Mouse (Mus musculus) kidney, embryonic 14.5 days (tissue): ENCODE data around the gene Arl16. TPM values are rescaled to one million over a fixed set of nuclear protein-coding genes. Genes with fewer than 3 reads are reported as not detected.

Source experiments
- ATAC-seq: fragments of 200-750 bp; cut with Nextera tagmentation; 2 replicates; pipeline ENCODE4 v1.8.0; 2017; ENCODE audit warnings: moderate number of reproducible peaks, mild to moderate bottlenecking, moderate TSS enrichment, moderate library complexity; ENCODE audit not compliant: low FRiP score, low TSS enrichment
- H3K27ac ChIP-seq: fragments of 300-500 bp; sonication (generic); 2 replicates; pipeline ENCODE4 v1.5.1; 2014; ENCODE audit warnings: low read depth, mild to moderate bottlenecking, low read length, moderate library complexity, mixed read lengths
- H3K27me3 ChIP-seq: fragments of 300-500 bp; sonication (generic); 2 replicates; pipeline ENCODE4 v1.6.1; 2014; ENCODE audit warnings: mild to moderate bottlenecking, low read length; ENCODE audit not compliant: control insufficient read depth, insufficient read depth
- H3K36me3 ChIP-seq: fragments of 300-500 bp; sonication (generic); 2 replicates; pipeline ENCODE4 v1.6.1; 2014; ENCODE audit warnings: low read length, mixed read lengths; ENCODE audit not compliant: control insufficient read depth, insufficient read depth
- H3K4me1 ChIP-seq: fragments of 300-500 bp; sonication (generic); 2 replicates; pipeline ENCODE4 v1.6.1; 2014; ENCODE audit warnings: low read length, mixed read lengths; ENCODE audit not compliant: control insufficient read depth, insufficient read depth
- H3K4me2 ChIP-seq: fragments of 300-500 bp; sonication (generic); replicated peaks from 2 replicates; pipeline ENCODE4 v1.6.1; 2014; ENCODE audit warnings: low read depth, mild to moderate bottlenecking, low read length
- H3K4me3 ChIP-seq: fragments of 300-500 bp; sonication (generic); 2 replicates; pipeline ENCODE4 v1.5.1; 2014; ENCODE audit warnings: mild to moderate bottlenecking, low read length
- H3K9ac ChIP-seq: fragments of 300-500 bp; sonication (generic); 2 replicates; pipeline ENCODE4 v1.6.1; 2014; ENCODE audit warnings: low read depth, mild to moderate bottlenecking, low read length, moderate library complexity
- H3K9me3 ChIP-seq: fragments of 300-500 bp; sonication (generic); 2 replicates; pipeline ENCODE4 v1.6.1; 2016; ENCODE audit warnings: low read length; ENCODE audit not compliant: control insufficient read depth
- WGBS: fragments of 180-500 bp; shearing (Covaris S2); extraction: QIAGEN DNeasy Blood & Tissue Kit; methylation state at CpG from one replicate; pipeline ENCODE4 v1.1.7; 2014; 5-methylcytosine and 5-hydroxymethylcytosine counted together
- polyA plus RNA-seq: library from polyadenylated mRNA; unstranded; fragments of >200 nt; fragmentation: Nextera tagmentation; extraction: Ambion mirVana; gene quantifications from 2 replicates; pipeline ENCODE4 v1.2.1, GENCODE M21; 2014

Gene Arl16
- polyA plus RNA-seq, 1 experiment from 2014 or later, result 46.4 TPM

DNA sequence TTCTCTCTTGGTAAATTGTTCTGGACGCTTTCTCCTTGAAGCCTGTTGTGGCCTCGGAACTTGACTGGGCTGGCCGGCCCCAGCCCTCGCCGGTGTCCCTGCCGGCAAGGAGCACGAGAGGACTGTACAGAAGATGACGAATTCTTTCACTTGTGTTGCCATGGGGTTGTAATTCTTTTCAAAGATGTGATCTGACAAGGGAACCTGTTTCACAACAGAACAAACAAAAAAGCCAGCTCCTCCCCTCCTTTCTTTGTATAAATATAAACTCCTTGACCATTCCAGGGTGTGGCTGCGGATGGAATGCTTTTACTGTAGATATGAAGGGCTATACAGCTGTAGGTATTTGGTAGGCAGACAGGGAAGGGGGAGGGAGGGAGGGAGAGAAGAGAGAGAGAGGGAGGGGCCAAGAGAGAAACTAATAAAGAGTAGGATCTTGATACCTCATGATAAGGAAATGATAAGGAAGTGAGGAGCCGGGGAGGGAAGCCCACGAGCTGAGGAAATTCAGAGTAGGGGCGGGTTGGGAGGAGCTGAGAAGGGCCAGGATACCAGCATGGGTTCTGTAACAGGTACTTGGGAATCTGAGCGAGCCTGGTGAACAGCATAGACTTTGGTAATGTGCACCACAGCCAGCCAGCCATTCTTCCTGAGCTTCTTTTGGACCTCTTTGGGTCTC lies 40.3 kb upstream of the Arl16 start:
- H3K27me3 ChIP-seq, result no peaks in the 10 kb centered on the region
- peaks cover 10% of the 10 kb centered on the region for H3K4me1 ChIP-seq
- H3K9me3 ChIP-seq, result no peaks in the 10 kb centered on the region
- H3K4me2 ChIP-seq, result no peak overlapping the region
- H3K9ac ChIP-seq, result no peak overlapping the region
- no peaks in the 10 kb centered on the region for H3K36me3 ChIP-seq
- no peak for ATAC-seq
- H3K4me3 ChIP-seq, result no peak overlapping the region
- H3K27ac ChIP-seq, result peak overlapping the region; percentile 32; the same call in 1 of the 2 replicates
- WGBS, result 67% methylated on average over 13 of the region's 13 CpGs

DNA sequence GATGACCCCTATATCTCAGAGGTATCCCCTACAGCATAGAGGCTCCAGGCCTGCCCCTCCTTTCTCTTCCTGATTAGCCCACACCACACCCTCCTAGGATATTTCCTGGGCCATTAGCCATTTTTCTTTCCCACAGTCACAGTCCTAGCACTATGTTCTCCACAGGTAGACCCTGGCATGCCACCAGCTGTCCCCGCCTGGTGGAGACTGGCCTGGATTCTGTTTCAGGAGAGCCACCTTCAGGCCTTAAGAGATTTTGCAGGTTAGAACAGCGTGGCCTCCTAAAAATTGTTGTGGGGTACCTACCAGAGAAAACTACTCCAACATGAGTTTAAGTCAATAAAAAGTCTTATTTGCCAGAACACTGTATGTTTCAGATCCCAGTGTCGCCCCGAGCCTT lies 39.5 kb upstream of the Arl16 start:
- Histone ChIP-seq H3K4me3 (no peak overlapping the region), H3K36me3 (no peaks in the 10 kb centered on the region), H3K4me1 (peaks cover 10% of the 10 kb centered on the region), H3K9me3 (no peaks in the 10 kb centered on the region), H3K27ac (0 out of 2 replicates have a peak overlapping the region, but pooled peaks have one; percentile 32), H3K27me3 (no peaks in the 10 kb centered on the region), H3K9ac (no peak overlapping the region), H3K4me2 (no peak overlapping the region)
- WGBS, result 53% methylated on average over 4 of the region's 4 CpGs
- ATAC-seq, result no peak

GRCm38 (mm10) chr11:120505661-120506060 lies 38.3 kb upstream of the Arl16 start:
- H3K9ac ChIP-seq, result no peak overlapping the region
- H3K4me1 ChIP-seq, result peaks cover 6% of the 10 kb centered on the region
- no peaks in the 10 kb centered on the region for H3K9me3 ChIP-seq
- H3K4me2 ChIP-seq, result no peak overlapping the region
- H3K4me3 ChIP-seq, result no peak overlapping the region
- H3K36me3 ChIP-seq, result no peaks in the 10 kb centered on the region
- no peak overlapping the region for H3K27ac ChIP-seq
- WGBS, result 90% methylated on average over 3 of the region's 3 CpGs
- no peak for ATAC-seq
- no peaks in the 10 kb centered on the region for H3K27me3 ChIP-seq

GRCm38 (mm10) chr11:120501701-120502100 lies 34.3 kb upstream of the Arl16 start:
- Histone ChIP-seq H3K36me3 (peaks cover 24% of the 10 kb centered on the region), H3K4me3 (no peak overlapping the region), H3K27me3 (no peaks in the 10 kb centered on the region), H3K4me2 (no peak overlapping the region), H3K9me3 (no peaks in the 10 kb centered on the region), H3K27ac (no peak overlapping the region), H3K9ac (no peak overlapping the region), H3K4me1 (no peaks in the 10 kb centered on the region)
- 85% methylated on average over 4 of the region's 4 CpGs for WGBS
- ATAC-seq, result no peak

DNA sequence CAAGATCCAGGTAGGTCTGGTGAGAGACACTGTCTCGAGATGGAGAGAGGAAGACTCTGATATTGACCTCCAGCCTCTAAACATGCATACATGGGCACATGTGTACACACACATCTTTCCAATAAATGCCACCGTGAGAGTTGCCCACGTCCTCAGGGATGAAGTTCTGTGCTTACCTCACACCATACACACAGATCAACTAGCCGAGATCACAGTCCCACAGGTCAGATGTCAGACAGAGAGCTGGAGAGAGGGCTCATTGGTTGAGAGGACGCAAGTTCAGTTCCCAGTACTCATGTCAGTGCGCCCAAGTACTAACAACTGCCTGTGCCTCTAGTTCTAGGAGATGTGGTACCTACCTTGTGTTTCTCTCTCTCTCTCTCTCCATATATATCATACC lies 33.6 kb upstream of the Arl16 start:
- no peak overlapping the region for H3K4me2 ChIP-seq
- peaks cover 31% of the 10 kb centered on the region for H3K36me3 ChIP-seq
- H3K27ac ChIP-seq, result no peak overlapping the region
- no peak overlapping the region for H3K9ac ChIP-seq
- H3K4me3 ChIP-seq, result no peak overlapping the region
- no peaks in the 10 kb centered on the region for H3K27me3 ChIP-seq
- 64% methylated on average over 6 of the region's 6 CpGs for WGBS
- ATAC-seq, result no peak
- H3K4me1 ChIP-seq, result no peaks in the 10 kb centered on the region
- no peaks in the 10 kb centered on the region for H3K9me3 ChIP-seq

GRCm38 (mm10) chr11:120500357-120500756 lies 33.0 kb upstream of the Arl16 start:
- H3K4me1 ChIP-seq, result no peaks in the 10 kb centered on the region
- no peak overlapping the region; the same call in 1 of the 2 replicates for H3K4me3 ChIP-seq
- H3K4me2 ChIP-seq, result no peak overlapping the region
- H3K36me3 ChIP-seq, result peaks cover 37% of the 10 kb centered on the region
- H3K27me3 ChIP-seq, result no peaks in the 10 kb centered on the region
- 0 out of 2 replicates have a peak overlapping the region, but pooled peaks have one; percentile 12 for H3K9ac ChIP-seq
- no peaks in the 10 kb centered on the region for H3K9me3 ChIP-seq
- no peak overlapping the region for H3K27ac ChIP-seq
- no peak for ATAC-seq
- WGBS, result 20% methylated on average over 3 of the region's 3 CpGs

- Histone ChIP-seq H3K27me3 (no peaks in the 10 kb centered on the region), H3K4me1 (no peaks in the 10 kb centered on the region), H3K36me3 (peaks cover 40% of the 10 kb centered on the region), H3K27ac (no peak overlapping the region), H3K4me2 (no peak overlapping the region), H3K9ac (no peak overlapping the region), H3K9me3 (no peaks in the 10 kb centered on the region), H3K4me3 (no peak overlapping the region)
- ATAC-seq, result no peak
- WGBS, result 80% methylated on average over 6 of the region's 6 CpGs
Observed at GRCm38 (mm10) chr11:120499894-120500293, 32.5 kb upstream of the Arl16 start.

- no peaks in the 10 kb centered on the region for H3K4me1 ChIP-seq
- no peak overlapping the region for H3K4me2 ChIP-seq
- WGBS, result 79% methylated on average over 5 of the region's 5 CpGs
- no peak overlapping the region for H3K27ac ChIP-seq
- H3K27me3 ChIP-seq, result no peaks in the 10 kb centered on the region
- no peak for ATAC-seq
- H3K9me3 ChIP-seq, result no peaks in the 10 kb centered on the region
- peaks cover 49% of the 10 kb centered on the region for H3K36me3 ChIP-seq
- no peak overlapping the region for H3K9ac ChIP-seq
- no peak overlapping the region for H3K4me3 ChIP-seq
Observed at GRCm38 (mm10) chr11:120498891-120499290, 31.5 kb upstream of the Arl16 start.

DNA sequence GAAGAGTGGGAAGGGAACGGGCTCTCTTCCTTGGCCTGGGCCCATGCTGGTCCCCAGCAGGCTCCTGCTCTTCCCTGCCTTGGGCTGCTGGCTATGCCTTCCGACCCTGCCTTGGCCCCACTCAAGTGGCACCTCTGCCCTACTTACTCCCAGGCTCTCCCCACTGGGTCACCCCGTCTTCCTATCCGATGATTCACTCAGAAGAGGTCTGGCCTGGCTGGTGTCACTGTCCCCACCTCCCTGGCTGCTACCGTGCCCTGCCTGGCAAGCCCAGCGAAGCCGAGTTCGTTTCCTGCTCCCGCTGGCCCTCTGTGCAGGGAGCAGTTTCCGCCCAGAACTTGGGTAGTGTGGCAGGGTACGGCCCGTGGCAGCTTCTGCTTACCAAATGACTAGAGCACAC lies 30.8 kb upstream of the Arl16 start:
- H3K4me1 ChIP-seq, result peaks cover 4% of the 10 kb centered on the region
- H3K9me3 ChIP-seq, result no peaks in the 10 kb centered on the region
- H3K4me3 ChIP-seq, result no peak overlapping the region
- no peaks in the 10 kb centered on the region for H3K27me3 ChIP-seq
- no peak for ATAC-seq
- no peak overlapping the region for H3K27ac ChIP-seq
- H3K36me3 ChIP-seq, result peaks cover 49% of the 10 kb centered on the region
- H3K4me2 ChIP-seq, result no peak overlapping the region
- WGBS, result 90% methylated on average over 12 of the region's 12 CpGs
- H3K9ac ChIP-seq, result no peak overlapping the region
